Mouse (Mus musculus): Measurements from ENCODE around the gene Tma16.

Tma16 gene

DNA sequence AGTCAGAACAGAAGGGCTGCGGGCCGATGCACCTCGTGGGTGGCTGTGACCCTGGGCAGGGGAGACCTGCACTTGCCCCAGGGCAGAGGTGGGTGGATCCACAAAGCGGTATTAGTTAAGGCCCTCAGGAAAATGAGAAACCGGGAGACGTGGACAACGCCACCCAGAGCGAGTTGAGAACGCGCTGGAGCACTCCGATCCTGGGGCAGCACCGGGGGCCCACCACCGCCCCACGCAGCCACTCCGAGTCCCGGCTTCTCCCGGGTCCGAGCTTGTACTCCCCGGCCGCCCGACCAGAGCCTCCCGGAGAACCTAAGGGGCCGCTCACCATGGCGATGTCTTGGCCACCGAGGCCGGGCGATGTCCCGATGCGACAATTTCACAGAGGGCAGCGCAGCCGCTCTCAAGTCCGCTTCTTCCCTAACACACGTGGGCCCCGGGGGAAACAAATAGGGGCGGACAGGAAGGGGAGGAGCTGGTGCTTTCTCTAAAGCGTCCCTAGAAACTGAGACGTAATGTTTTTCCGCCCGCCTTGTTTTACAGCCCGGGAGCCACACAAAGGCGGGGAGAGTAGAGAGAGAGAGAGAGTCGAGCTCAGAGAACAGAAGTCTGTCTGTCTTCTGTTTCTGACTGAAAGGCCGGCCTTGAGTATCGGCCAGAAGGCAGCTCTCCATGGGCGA is at the start of gene Tma16:
Gene Tma16, minus strand, starts transcription at position 447 of the 680 bp plus-strand sequence.
- peak; percentile 53 to 86 for DNase-seq (ENCODE audit: low spot score in 2 of 2)

GRCm38 (mm10) chr8:66520576-66520975 is 34.2 kb upstream of the Tma16 start:
- DNase-seq (ENCODE audit: low spot score in 2 of 2): no peak

DNA sequence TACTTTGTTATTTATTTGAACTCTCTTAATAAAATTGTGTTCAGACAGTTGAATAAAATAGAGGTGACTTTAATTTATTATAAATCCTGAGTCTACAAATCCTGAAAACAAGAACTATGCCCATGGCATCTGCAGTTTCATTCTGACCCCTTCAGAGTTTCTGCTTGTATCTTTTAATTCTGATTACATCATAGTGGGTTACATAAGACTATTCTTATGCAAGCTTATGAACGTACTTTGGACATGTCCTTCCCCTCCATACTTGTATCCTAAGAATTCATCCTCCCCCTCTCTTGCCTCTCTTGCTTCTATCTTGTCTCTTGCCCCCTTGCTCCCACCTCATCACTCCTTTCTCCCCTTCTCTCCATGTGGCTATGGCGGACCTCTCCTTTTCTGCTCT is 32.8 kb upstream of the Tma16 start:
- DNase-seq (ENCODE audit: low spot score in 2 of 2): no peak

DNA sequence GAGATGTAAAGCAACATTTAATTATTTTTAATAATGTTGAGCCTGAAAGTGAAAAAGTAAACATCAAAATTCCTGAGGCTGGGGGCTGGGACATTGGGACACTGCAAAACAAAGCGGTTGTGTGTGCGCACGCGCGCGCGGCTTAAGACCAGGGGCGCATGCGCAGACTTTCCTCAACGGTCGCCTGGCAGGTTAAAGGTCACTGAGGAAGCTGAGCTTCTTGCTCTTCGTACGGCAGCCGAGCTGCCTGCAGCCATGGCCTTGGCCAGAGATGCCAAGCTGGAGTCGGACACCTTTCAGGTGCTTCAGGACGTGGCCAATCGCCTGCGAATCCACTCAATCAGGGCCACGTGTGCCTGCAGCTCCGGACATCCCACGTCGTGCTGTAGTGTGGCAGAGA is 25.2 kb upstream of the Tma16 start, which contains the start of gene Tktl2:
Gene Tktl2, plus strand, starts transcription at position 220 of the 400 bp plus-strand sequence.
- no peak for DNase-seq (ENCODE audit: low spot score in 2 of 2)

- DNase-seq (ENCODE audit: low spot score in 2 of 2): no peak
These were observed 17.1 kb upstream of the Tma16 start for GRCm38 (mm10) chr8:66503381-66503780.

DNA sequence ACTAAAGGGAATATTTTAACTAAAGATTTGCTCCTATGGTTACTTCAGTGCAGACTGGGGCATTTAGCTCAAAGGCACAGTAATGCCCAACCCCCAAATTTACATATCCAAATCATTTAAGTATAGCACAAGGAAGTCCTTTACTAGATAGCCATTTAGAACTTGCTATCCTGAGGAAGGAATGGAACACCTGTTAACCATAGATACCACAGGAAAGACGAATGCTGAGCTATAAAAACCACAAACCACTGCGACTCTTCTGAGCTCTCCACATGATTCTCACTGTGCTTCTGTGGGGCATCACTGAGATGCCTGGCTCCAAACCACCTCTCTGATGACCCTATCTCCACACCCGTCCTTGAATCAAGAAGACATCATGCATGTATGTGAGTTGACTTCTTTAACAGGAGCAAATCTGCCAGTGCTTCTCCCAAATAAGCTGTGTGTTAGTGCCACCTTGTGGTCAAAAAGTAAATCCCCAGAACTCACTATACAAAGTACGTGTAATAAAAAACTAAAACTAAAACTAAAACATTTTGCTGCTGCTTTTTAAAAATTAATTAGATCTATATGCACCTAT is 10.8 kb upstream of the Tma16 start:
- DNase-seq (ENCODE audit: low spot score in 2 of 2): peak in 1 of 2 experiments; percentile 15

DNA sequence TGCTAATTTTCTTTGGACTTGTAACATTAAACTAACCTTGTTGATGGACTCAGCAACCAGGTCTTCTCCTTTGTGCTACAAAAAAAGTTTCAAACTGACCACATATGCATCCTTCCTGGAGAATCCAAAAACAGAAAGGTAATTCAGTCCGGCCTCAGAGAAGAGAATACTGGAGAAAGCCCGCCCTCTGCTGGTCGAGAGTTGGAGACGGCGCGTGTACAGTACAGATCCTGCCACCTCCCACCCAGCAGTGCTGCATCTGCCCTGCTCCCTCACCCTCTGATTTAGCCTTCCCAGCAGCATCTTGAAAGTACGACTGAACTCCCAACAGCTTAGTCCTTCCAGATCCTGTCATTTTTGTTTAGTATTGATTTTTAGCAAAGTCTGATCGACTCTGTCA is 9.4 kb upstream of the Tma16 start:
- peak; percentile 73 to 79 for DNase-seq (ENCODE audit: low spot score in 2 of 2)

DNA sequence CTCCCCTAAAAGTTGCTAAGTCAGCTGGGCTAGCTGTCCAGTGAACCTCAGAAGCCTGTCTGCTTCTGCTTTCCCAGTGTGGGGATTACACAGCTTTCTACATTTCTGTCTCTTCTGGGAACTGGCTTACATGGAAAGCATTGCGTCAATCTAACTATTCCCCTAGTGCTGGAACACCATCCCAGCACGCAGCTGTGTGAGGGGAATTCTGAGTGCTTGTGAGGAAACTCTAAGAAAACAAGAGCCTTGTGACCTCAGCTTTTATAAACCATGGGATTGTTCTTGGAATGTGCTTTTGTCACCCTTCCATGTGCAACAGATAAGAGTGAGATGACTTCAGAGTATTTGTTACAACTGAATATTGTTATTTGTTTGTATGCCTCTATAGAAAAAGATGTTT is 8.2 kb upstream of the Tma16 start:
- no peak for DNase-seq (ENCODE audit: low spot score in 2 of 2)

DNA sequence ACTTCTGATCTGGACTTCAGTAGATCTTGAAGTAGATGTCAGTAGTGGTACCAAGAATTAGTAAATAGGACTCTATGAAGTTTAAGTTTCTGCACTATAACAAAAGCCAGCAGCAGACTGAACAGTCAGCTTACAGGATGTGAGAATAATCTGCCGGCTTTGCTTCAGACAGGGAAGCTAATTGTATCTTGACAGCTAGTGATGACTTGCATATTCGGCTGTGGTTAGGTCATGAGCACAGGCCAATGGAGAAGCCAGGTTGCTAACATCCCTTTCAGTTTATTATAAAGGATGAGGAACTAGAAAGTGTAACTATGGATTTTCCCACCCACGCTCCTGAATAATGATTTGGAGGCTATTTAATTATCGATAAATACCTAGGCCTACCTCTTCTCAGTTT is 4.3 kb upstream of the Tma16 start:
- no peak for DNase-seq (ENCODE audit: low spot score in 2 of 2)

- DNase-seq (ENCODE audit: low spot score in 2 of 2): no peak
These were observed 2.2 kb upstream of the Tma16 start for GRCm38 (mm10) chr8:66488556-66488955.

- no peak for DNase-seq (ENCODE audit: low spot score in 2 of 2)
These were observed 9.4 kb downstream of the Tma16 start for GRCm38 (mm10) chr8:66476880-66477279.

GRCm38 (mm10) chr8:66469821-66470220 is 16.5 kb downstream of the Tma16 start:
- no peak for DNase-seq (ENCODE audit: low spot score in 2 of 2)

GRCm38 (mm10) chr8:66457057-66457456 is 29.3 kb downstream of the Tma16 start:
- DNase-seq (ENCODE audit: low spot score in 2 of 2): no peak

- peak in 1 of 2 experiments; percentile 38 for DNase-seq (ENCODE audit: low spot score in 2 of 2)
These were observed 35.6 kb downstream of the Tma16 start for GRCm38 (mm10) chr8:66450691-66451090.

- no peak for DNase-seq (ENCODE audit: low spot score in 2 of 2)
These were observed 41.0 kb downstream of the Tma16 start for GRCm38 (mm10) chr8:66445351-66445750.

DNA sequence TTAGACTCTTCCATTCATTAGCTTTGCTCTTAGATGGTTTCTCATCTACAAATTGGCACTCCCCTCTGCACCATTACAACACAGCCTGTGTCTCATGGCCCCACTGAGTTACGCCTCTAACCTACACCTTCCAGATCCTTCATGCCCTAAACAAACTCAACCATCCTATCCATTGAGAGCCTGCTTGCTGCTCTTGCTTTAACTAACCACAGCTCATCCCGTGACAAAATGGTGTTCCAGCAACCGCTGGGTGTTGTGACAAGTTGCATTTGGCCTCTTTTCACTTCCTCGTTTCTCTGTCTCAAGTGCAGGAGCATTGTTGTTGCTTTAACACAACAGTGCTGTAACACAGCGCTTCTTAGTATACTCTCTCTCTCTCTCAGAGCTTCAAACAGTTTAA is 42.2 kb downstream of the Tma16 start:
- no peak for DNase-seq (ENCODE audit: low spot score in 2 of 2)

GRCm38 (mm10) chr8:66442778-66443177 is 43.6 kb downstream of the Tma16 start:
- peak in 1 of 2 experiments; percentile 34 for DNase-seq (ENCODE audit: low spot score in 2 of 2)

DNA sequence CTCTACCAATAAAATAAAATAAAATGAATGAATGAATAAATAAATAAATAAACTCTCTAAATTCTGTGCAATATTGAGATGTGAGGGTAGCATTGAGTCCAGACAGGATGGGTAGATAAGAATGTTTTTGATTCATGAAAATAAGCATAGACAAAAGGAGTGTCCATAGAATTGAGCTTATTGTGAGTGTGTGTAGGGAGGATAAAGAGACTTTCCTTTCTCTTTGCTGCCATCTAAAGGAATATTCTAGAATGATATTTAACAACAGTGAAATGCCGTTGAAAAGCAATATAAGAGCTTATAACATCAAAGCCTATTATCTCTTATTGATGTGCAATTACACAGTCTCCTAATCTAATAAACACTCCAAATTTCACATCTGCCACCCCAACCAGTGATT is 45.2 kb downstream of the Tma16 start:
- no peak for DNase-seq (ENCODE audit: low spot score in 2 of 2)

DNA sequence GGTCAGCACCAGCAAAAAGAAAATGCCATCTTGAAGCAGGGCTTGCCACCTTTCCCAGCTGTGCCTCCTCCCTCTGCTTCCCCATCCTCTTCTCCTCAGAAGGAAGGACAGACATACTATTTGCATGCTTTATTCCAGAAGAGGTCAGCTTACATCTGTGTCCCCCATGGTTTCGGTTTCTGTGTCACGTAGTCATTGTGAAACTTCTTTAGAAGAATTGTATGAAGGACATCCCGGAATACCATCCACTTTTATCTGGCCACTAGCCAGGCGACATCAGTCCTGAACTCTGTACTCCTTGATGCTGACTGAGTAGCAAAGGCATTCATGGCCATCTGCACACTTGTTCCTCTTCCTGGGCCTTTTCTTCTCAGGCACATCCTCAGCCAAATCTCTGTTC is 47.9 kb downstream of the Tma16 start:
- DNase-seq (ENCODE audit: low spot score in 2 of 2): no peak

DNA sequence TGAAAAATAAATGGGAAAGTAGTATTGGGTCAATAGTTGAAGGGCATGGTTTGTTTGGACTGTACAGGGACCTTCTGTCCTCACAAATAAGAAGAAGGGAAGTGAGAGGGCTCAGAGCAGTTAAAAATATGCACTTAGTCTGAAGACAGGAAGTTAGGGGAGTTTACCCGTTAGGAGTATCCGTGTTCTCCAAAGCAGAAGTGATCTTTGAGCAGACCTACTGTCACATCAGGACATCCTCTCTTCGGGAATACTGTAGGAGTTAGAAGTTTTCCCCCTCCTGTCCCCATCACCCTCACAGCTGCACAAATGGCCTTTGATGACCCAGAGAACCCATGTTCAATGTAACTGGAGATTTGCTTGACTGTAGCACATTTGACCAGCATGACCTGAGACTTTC is 48.4 kb downstream of the Tma16 start:
- DNase-seq (ENCODE audit: low spot score in 2 of 2): no peak

- DNase-seq (ENCODE audit: low spot score in 2 of 2): no peak
These were observed 49.5 kb downstream of the Tma16 start for GRCm38 (mm10) chr8:66436804-66437203.

GRCm38 (mm10) chr8:66433577-66433976 is 52.8 kb downstream of the Tma16 start:
- no peak for DNase-seq (ENCODE audit: low spot score in 2 of 2)

DNA sequence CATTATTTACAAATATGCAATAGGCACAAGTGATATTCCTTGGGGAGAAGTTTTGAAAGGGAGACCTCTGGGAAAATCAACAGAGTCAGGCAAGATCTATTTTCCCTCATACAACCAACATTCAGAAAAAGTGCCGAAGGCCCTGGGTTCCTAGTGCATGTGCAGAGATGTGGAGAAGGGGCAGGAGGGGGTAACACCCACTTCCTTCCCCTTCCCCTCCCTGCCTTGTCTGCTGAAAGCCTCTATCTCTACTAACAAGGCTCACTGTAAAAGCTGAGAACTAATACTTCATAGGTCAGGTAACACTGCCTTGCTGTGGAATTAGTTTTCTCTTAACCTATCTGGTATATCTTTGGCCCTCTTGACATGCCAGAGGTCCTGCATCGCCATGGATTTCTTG is 55.7 kb downstream of the Tma16 start:
- DNase-seq (ENCODE audit: low spot score in 2 of 2): no peak

Measured in cerebellum, postnatal 4 days (tissue).